Mouse (Mus musculus): ENCODE measurements around the gene Pof1b. TPM values are rescaled to one million over a fixed set of nuclear protein-coding genes. Genes with fewer than 3 reads are reported as not detected.

Pof1b gene
- polyA plus RNA-seq, 1 experiment from 2014 or later: 0.37 TPM

Other genes with a start within 250 kb of the Pof1b start
- gene 2010106E10Rik, start 203.4 kb downstream of the Pof1b start, polyA plus RNA-seq (2014; fragmentation: Nextera tagmentation; extraction: Ambion mirVana): not detected in 2 replicates
- 17.8 and 18.0 TPM in 2 replicates for gene Zfp711, start 98.1 kb downstream of the Pof1b start, polyA plus RNA-seq (2014; fragmentation: Nextera tagmentation; extraction: Ambion mirVana)